Mouse (Mus musculus) hindbrain, embryonic 11.5 days (tissue): ENCODE results near the gene Shkbp1. TPM values are rescaled to one million over a fixed set of nuclear protein-coding genes. Genes with fewer than 3 reads are reported as not detected.

Source experiments
- ATAC-seq: fragments of 200-750 bp; cut with Nextera tagmentation; 2 replicates; pipeline ENCODE4 v1.8.0; 2017; ENCODE audit warnings: mild to moderate bottlenecking, moderate TSS enrichment, moderate library complexity; ENCODE audit not compliant: low FRiP score
- DNase-seq: peaks from one replicate; pipeline ENCODE4 v3.0.0-alpha.2; 2015; ENCODE audit warnings: low spot score
- H3K27ac ChIP-seq: fragments of 300-500 bp; sonication (generic); 2 replicates; pipeline ENCODE4 v1.5.1; 2014; ENCODE audit warnings: mild to moderate bottlenecking, low read depth, low read length
- H3K27me3 ChIP-seq: fragments of 300-500 bp; sonication (generic); 2 replicates; pipeline ENCODE4 v1.6.1; 2014; ENCODE audit warnings: mild to moderate bottlenecking, low read length, moderate library complexity, mixed read lengths; ENCODE audit not compliant: control insufficient read depth, insufficient read depth
- H3K36me3 ChIP-seq: fragments of 300-500 bp; sonication (generic); 2 replicates; pipeline ENCODE4 v1.6.1; 2014; ENCODE audit warnings: mild to moderate bottlenecking, low read length, moderate library complexity, mixed read lengths; ENCODE audit not compliant: control insufficient read depth, insufficient read depth
- H3K4me1 ChIP-seq: fragments of 300-500 bp; sonication (generic); replicated peaks from 2 replicates; pipeline ENCODE4 v1.6.1; 2014; ENCODE audit warnings: low read length, mixed read lengths; ENCODE audit not compliant: control insufficient read depth, insufficient read depth
- H3K4me2 ChIP-seq: fragments of 300-500 bp; sonication (generic); replicated peaks from 2 replicates; pipeline ENCODE4 v1.6.1; 2014; ENCODE audit warnings: mild to moderate bottlenecking, low read depth, low read length
- H3K4me3 ChIP-seq: fragments of 300-500 bp; sonication (generic); 2 replicates; pipeline ENCODE4 v1.5.1; 2014; ENCODE audit warnings: low read depth, low read length
- H3K9ac ChIP-seq: fragments of 300-500 bp; sonication (generic); 2 replicates; pipeline ENCODE4 v1.6.1; 2014; ENCODE audit warnings: low read depth, low read length
- H3K9me3 ChIP-seq: fragments of 300-500 bp; sonication (generic); 2 replicates; pipeline ENCODE4 v1.6.1; 2016; ENCODE audit warnings: low read length; ENCODE audit not compliant: control insufficient read depth
- WGBS: fragments of 180-500 bp; shearing (Covaris S2); extraction: QIAGEN DNeasy Blood & Tissue Kit; methylation state at CpG from one replicate; pipeline ENCODE4 v1.1.7; 2014; 5-methylcytosine and 5-hydroxymethylcytosine counted together
- polyA plus RNA-seq: library from polyadenylated mRNA; unstranded; fragments of >200 nt; fragmentation: Nextera tagmentation; extraction: Ambion mirVana; gene quantifications from 2 replicates; pipeline ENCODE4 v1.2.1, GENCODE M21; 2014

Gene Shkbp1
- polyA plus RNA-seq, 1 experiment from 2014 or later: 51.5 TPM

GRCm38 (mm10) chr7:27359706-27360358 is 4.0 kb upstream of the Shkbp1 start:
- WGBS: 84% methylated on average over 9 of the region's 9 CpGs
- Histone ChIP-seq H3K27ac (no peak overlapping the region), H3K4me3 (no peak overlapping the region), H3K36me3 (no peaks in the 10 kb centered on the region), H3K4me2 (no peak overlapping the region), H3K9me3 (no peaks in the 10 kb centered on the region), H3K4me1 (peaks cover 5% of the 10 kb centered on the region), H3K9ac (no peak overlapping the region), H3K27me3 (peaks cover 40% of the 10 kb centered on the region)
- ATAC-seq (no peak), DNase-seq (no peak)

GRCm38 (mm10) chr7:27359162-27359561 is 3.3 kb upstream of the Shkbp1 start:
- 62% methylated on average over 2 of the region's 2 CpGs for WGBS
- no peak for DNase-seq

GRCm38 (mm10) chr7:27357595-27357978 is 1.8 kb upstream of the Shkbp1 start:
- DNase-seq: no peak
- ATAC-seq: no peak
- no peaks in the 10 kb centered on the region for H3K9me3 ChIP-seq
- no peak overlapping the region for H3K4me2 ChIP-seq
- H3K4me1 ChIP-seq: peaks cover 5% of the 10 kb centered on the region; the same call in 1 of the 2 replicates
- H3K27me3 ChIP-seq: peaks cover 19% of the 10 kb centered on the region
- no peaks in the 10 kb centered on the region for H3K36me3 ChIP-seq
- H3K27ac ChIP-seq: no peak overlapping the region
- H3K4me3 ChIP-seq: peak overlapping the region; percentile 13; the same call in 1 of the 2 replicates
- H3K9ac ChIP-seq: no peak overlapping the region
- WGBS: 33% methylated on average over 3 of the region's 3 CpGs

More at GRCm38 (mm10) chr7:27359162-27359561, 3.3 kb upstream of the Shkbp1 start:
- Histone ChIP-seq H3K4me1 (peaks cover 5% of the 10 kb centered on the region), H3K9ac (no peak overlapping the region), H3K36me3 (no peaks in the 10 kb centered on the region), H3K4me2 (no peak overlapping the region), H3K9me3 (no peaks in the 10 kb centered on the region), H3K27ac (no peak overlapping the region), H3K4me3 (no peak overlapping the region), H3K27me3 (peaks cover 33% of the 10 kb centered on the region)
- ATAC-seq: no peak

GRCm38 (mm10) chr7:27356861-27357594 is 1.2 kb upstream of the Shkbp1 start, which contains the start of gene Gm20479:
TSS of gene Gm20479 (minus strand) at chr7:27357419.
- Histone ChIP-seq H3K9ac (peak within 1 kb of the TSS; percentile 36), H3K36me3 (no peaks in the 10 kb centered on the region), H3K27me3 (peaks cover 15% of the 10 kb centered on the region), H3K4me2 (peak within 1 kb of the TSS; percentile 68), H3K4me3 (peak within 1 kb of the TSS; percentile 67), H3K9me3 (no peaks in the 10 kb centered on the region), H3K4me1 (peaks cover 5% of the 10 kb centered on the region; the same call in 1 of the 2 replicates), H3K27ac (no peak within 1 kb of the TSS)
- DNase-seq (no peak), ATAC-seq (no peak)
- 6% methylated on average over 27 of the region's 27 CpGs for WGBS

GRCm38 (mm10) chr7:27356248-27356647 is 429 bp upstream of the Shkbp1 start:
- H3K27me3 ChIP-seq: peaks cover 15% of the 10 kb centered on the region
- ATAC-seq (peak; percentile 63), DNase-seq (no peak)
- no peak overlapping the region for H3K27ac ChIP-seq
- H3K4me1 ChIP-seq: peaks cover 5% of the 10 kb centered on the region; the same call in 1 of the 2 replicates
- peak overlapping the region; percentile 68 for H3K4me2 ChIP-seq
- H3K9me3 ChIP-seq: no peaks in the 10 kb centered on the region
- H3K9ac ChIP-seq: peak overlapping the region; percentile 36
- 3% methylated on average over 16 of the region's 16 CpGs for WGBS
- peak overlapping the region; percentile 67 for H3K4me3 ChIP-seq
- H3K36me3 ChIP-seq: no peaks in the 10 kb centered on the region

- DNase-seq: peak; percentile 41
- H3K27ac ChIP-seq: no peak overlapping the region
- H3K9me3 ChIP-seq: no peaks in the 10 kb centered on the region
- H3K36me3 ChIP-seq: no peaks in the 10 kb centered on the region
- H3K4me1 ChIP-seq: peaks cover 5% of the 10 kb centered on the region; the same call in 1 of the 2 replicates
- no peak; the same call in 1 of the 2 replicates for ATAC-seq
- H3K4me2 ChIP-seq: peak overlapping the region; percentile 68
- 10% methylated on average over 14 of the region's 14 CpGs for WGBS
- peak overlapping the region; percentile 67 for H3K4me3 ChIP-seq
- peaks cover 15% of the 10 kb centered on the region for H3K27me3 ChIP-seq
- H3K9ac ChIP-seq: peak overlapping the region; percentile 77
These were observed 558 bp downstream of the Shkbp1 start for GRCm38 (mm10) chr7:27355261-27355660.

GRCm38 (mm10) chr7:27354783-27355182 is 1.0 kb downstream of the Shkbp1 start:
- no peak for ATAC-seq
- no peak for DNase-seq
- WGBS: 44% methylated on average over 4 of the region's 4 CpGs

GRCm38 (mm10) chr7:27354144-27354543 is 1.7 kb downstream of the Shkbp1 start:
- H3K9ac ChIP-seq: no peak overlapping the region
- DNase-seq: no peak
- H3K27ac ChIP-seq: no peak overlapping the region
- no peak for ATAC-seq
- H3K9me3 ChIP-seq: no peaks in the 10 kb centered on the region
- H3K4me2 ChIP-seq: peak overlapping the region; percentile 68
- WGBS: 25% methylated on average over 6 of the region's 6 CpGs
- H3K36me3 ChIP-seq: no peaks in the 10 kb centered on the region
- peaks cover 5% of the 10 kb centered on the region; the same call in 1 of the 2 replicates for H3K4me1 ChIP-seq
- peak overlapping the region; percentile 67; the same call in 1 of the 2 replicates for H3K4me3 ChIP-seq
- peaks cover 15% of the 10 kb centered on the region for H3K27me3 ChIP-seq

More at GRCm38 (mm10) chr7:27354783-27355182, 1.0 kb downstream of the Shkbp1 start:
- Histone ChIP-seq H3K9ac (peak overlapping the region; percentile 77), H3K4me1 (peaks cover 5% of the 10 kb centered on the region; the same call in 1 of the 2 replicates), H3K27me3 (peaks cover 15% of the 10 kb centered on the region), H3K4me3 (peak overlapping the region; percentile 67), H3K27ac (no peak overlapping the region), H3K9me3 (no peaks in the 10 kb centered on the region), H3K4me2 (peak overlapping the region; percentile 68), H3K36me3 (no peaks in the 10 kb centered on the region)
